Mouse (Mus musculus): ENCODE results near the gene Lcp2. TPM values are rescaled to one million over a fixed set of nuclear protein-coding genes. Genes with fewer than 3 reads are reported as not detected.

Gene Lcp2
- polyA plus RNA-seq, 1 experiment from 2014 or later = 1.2 TPM

DNA sequence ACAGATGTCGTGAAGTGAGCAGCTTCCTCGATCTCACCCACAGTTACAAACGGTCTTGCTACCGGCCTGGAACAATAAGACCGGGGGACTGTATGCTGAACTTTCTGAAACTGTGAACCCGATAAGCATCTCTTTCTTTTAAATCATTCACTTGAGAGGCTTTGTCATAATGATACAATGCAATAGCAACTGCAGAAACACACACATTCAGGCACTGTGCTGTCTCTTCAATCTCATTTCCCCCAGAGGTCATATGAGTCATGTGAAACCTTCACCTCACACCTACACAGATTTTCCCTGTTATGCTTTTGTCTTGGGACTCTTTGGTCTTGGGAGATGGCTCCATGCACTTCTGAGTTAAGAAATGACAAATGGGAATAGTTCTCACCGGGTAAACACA lies 65.2 kb downstream of the Lcp2 start:
- ATAC-seq (ENCODE audit: low FRiP score, low TSS enrichment) = no peak
- no peak for TF ChIP-seq EP300 (optimal IDR thresholded peaks at IDR 0.05)
- no peak for TF ChIP-seq CTCF (IDR thresholded peaks at IDR 0.05; ENCODE audit: low read depth)
- H3K9ac ChIP-seq (ENCODE audit: low read length) = no peak overlapping the region
- H3K4me2 ChIP-seq (replicated peaks; ENCODE audit: low read depth) = no peak overlapping the region
- DNase-seq (ENCODE audit: low spot score) = no peak
- H3K27me3 ChIP-seq (ENCODE audit: control insufficient read depth, insufficient read depth, low read length) = no peaks in the 10 kb centered on the region
- H3K36me3 ChIP-seq (ENCODE audit: control insufficient read depth, insufficient read depth, low read length) = no peaks in the 10 kb centered on the region
- no peaks in the 10 kb centered on the region for H3K4me1 ChIP-seq (replicated peaks; ENCODE audit: control insufficient read depth, insufficient read depth)
- H3K27ac ChIP-seq (replicated peaks) = no peak overlapping the region
- H3K4me3 ChIP-seq (ENCODE audit: low read depth, low read length) = no peak overlapping the region
- H3K9me3 ChIP-seq (ENCODE audit: control insufficient read depth, low read length) = no peaks in the 10 kb centered on the region
- 71% methylated on average over 7 of the region's 7 CpGs for WGBS

DNA sequence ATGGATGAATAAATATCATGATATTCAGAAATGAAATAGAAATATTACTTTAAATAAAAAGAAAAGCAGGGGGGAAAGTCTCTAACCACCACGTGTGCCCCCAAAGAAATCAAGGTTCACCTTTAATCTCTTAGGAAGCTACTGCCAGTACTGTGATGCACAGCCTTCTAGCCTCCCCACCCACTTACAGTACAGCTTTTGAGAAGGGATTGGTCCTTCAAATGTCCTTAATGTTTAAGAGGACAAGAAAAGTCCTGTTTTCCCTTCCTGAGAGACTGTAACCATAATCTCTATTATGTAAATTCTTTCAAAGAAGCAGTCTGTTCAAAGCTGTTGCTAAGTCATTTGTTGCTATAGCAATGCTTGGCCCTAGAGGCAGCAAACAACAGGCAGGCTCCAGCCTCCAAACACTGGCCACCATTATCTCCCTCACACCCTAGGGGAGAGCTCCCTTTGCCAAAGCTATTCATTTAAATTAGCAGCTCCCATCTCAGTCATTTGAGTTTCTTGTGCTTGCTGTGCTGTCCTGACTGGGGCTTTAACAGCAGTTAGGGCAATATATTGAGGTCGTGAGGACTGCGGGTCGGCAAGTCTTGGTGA lies 66.2 kb downstream of the Lcp2 start:
- TF ChIP-seq EP300 (optimal IDR thresholded peaks at IDR 0.05) (no peak), CTCF (IDR thresholded peaks at IDR 0.05; ENCODE audit: low read depth) (no peak)
- Histone ChIP-seq H3K36me3 (ENCODE audit: control insufficient read depth, insufficient read depth, low read length) (no peaks in the 10 kb centered on the region), H3K9ac (ENCODE audit: low read length) (no peak overlapping the region), H3K27ac (replicated peaks) (no peak overlapping the region), H3K27me3 (ENCODE audit: control insufficient read depth, insufficient read depth, low read length) (no peaks in the 10 kb centered on the region), H3K9me3 (ENCODE audit: control insufficient read depth, low read length) (no peaks in the 10 kb centered on the region), H3K4me1 (replicated peaks; ENCODE audit: control insufficient read depth, insufficient read depth) (no peaks in the 10 kb centered on the region), H3K4me2 (replicated peaks; ENCODE audit: low read depth) (no peak overlapping the region), H3K4me3 (ENCODE audit: low read depth, low read length) (no peak overlapping the region)
- 48% methylated on average over 4 of the region's 4 CpGs for WGBS
- DNase-seq (ENCODE audit: low spot score) = no peak
- no peak for ATAC-seq (ENCODE audit: low FRiP score, low TSS enrichment)

DNA sequence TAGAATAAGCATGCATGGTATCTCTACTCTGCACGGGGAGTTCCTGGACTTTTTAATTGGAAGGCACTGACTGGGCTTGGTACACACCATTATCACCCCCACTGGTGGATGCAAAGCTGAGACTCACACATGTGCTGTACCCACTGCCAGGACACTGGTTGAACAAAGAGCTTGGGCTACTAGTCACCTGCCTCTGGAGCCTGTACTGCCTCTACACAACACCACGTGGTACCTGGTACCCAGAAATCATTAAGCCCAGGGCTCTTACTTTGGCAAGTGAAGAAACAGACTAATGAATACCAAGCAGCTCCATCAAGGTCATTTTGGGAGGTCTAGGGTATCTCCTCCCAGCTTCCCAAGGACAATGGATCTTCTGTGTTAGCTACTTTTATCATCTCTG lies 67.0 kb downstream of the Lcp2 start:
- no peak for ATAC-seq (ENCODE audit: low FRiP score, low TSS enrichment)
- WGBS = 44% methylated on average over 2 of the region's 2 CpGs

DNA sequence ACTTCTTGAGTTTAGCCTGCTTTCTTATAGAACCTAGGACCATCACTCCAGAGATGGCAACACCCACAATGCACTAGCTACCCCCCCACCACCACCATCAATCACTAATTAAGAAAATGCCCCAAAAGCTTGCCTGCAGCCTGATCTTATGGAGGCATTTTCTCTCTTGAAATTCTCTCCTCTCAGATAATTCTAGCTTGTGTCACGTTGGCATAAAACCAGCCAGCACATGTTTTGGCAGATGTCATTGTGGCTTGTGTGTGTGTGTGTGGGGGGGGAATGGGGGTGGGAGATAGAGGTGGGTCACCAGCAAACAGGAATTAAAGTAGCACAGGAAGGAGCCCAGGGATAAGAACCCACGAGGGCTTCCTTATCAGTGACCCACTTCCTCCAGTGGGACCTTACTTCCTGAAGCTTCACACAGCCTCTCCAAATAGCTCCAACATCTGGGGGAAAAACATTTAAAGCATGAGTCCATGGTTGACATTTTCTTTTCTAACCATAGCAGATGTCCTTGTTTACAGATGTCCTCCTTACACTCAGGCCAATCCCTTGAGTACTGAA lies 69.9 kb downstream of the Lcp2 start:
- H3K9me3 ChIP-seq (ENCODE audit: control insufficient read depth, low read length) = no peaks in the 10 kb centered on the region
- DNase-seq (ENCODE audit: low spot score) (no peak), ATAC-seq (ENCODE audit: low FRiP score, low TSS enrichment) (no peak)
- WGBS = 53% methylated on average over 2 of the region's 2 CpGs
- no peaks in the 10 kb centered on the region for H3K4me1 ChIP-seq (replicated peaks; ENCODE audit: control insufficient read depth, insufficient read depth)
- no peak overlapping the region for H3K4me3 ChIP-seq (ENCODE audit: low read depth, low read length)
- H3K4me2 ChIP-seq (replicated peaks; ENCODE audit: low read depth) = no peak overlapping the region
- H3K27me3 ChIP-seq (ENCODE audit: control insufficient read depth, insufficient read depth, low read length) = no peaks in the 10 kb centered on the region
- no peak overlapping the region for H3K9ac ChIP-seq (ENCODE audit: low read length)
- no peaks in the 10 kb centered on the region for H3K36me3 ChIP-seq (ENCODE audit: control insufficient read depth, insufficient read depth, low read length)
- H3K27ac ChIP-seq (replicated peaks) = no peak overlapping the region
- TF ChIP-seq EP300 (optimal IDR thresholded peaks at IDR 0.05) = no peak
- no peak for TF ChIP-seq CTCF (IDR thresholded peaks at IDR 0.05; ENCODE audit: low read depth)

More for the DNA sequence above, 67.0 kb downstream of the Lcp2 start:
- no peaks in the 10 kb centered on the region for H3K4me1 ChIP-seq (replicated peaks; ENCODE audit: control insufficient read depth, insufficient read depth)
- no peaks in the 10 kb centered on the region for H3K27me3 ChIP-seq (ENCODE audit: control insufficient read depth, insufficient read depth, low read length)
- TF ChIP-seq EP300 (optimal IDR thresholded peaks at IDR 0.05) (no peak), CTCF (IDR thresholded peaks at IDR 0.05; ENCODE audit: low read depth) (no peak)
- no peak for DNase-seq (ENCODE audit: low spot score)
- H3K9me3 ChIP-seq (ENCODE audit: control insufficient read depth, low read length) = no peaks in the 10 kb centered on the region
- H3K9ac ChIP-seq (ENCODE audit: low read length) = no peak overlapping the region
- no peak overlapping the region for H3K4me2 ChIP-seq (replicated peaks; ENCODE audit: low read depth)
- H3K27ac ChIP-seq (replicated peaks) = no peak overlapping the region
- H3K4me3 ChIP-seq (ENCODE audit: low read depth, low read length) = no peak overlapping the region
- H3K36me3 ChIP-seq (ENCODE audit: control insufficient read depth, insufficient read depth, low read length) = no peaks in the 10 kb centered on the region

DNA sequence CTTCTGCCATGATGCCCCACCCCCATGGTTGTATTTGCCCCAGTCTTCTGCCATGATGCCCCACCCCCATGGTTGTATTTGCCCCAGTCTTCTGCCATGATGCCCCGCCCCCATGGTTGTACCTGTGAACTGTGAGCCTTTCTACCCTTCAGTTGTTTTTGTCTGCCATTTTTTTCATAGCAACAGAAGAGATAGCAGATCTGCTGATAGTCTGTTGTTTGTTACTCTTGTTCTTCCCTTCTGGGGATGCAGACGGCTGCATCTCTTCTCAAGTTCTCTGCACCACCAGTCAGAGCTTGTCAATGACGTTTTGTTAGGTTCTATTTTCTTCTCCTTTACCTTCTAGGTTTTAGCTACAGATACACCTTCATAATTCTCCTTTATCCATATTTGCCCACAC lies 70.9 kb downstream of the Lcp2 start:
- no peak overlapping the region for H3K27ac ChIP-seq (replicated peaks)
- no peak for DNase-seq (ENCODE audit: low spot score)
- no peaks in the 10 kb centered on the region for H3K4me1 ChIP-seq (replicated peaks; ENCODE audit: control insufficient read depth, insufficient read depth)
- no peaks in the 10 kb centered on the region for H3K9me3 ChIP-seq (ENCODE audit: control insufficient read depth, low read length)
- no peak overlapping the region for H3K4me3 ChIP-seq (ENCODE audit: low read depth, low read length)
- no peak overlapping the region for H3K4me2 ChIP-seq (replicated peaks; ENCODE audit: low read depth)
- no peak for ATAC-seq (ENCODE audit: low FRiP score, low TSS enrichment)
- 78% methylated on average over 3 of the region's 3 CpGs for WGBS
- TF ChIP-seq EP300 (optimal IDR thresholded peaks at IDR 0.05) (no peak), CTCF (IDR thresholded peaks at IDR 0.05; ENCODE audit: low read depth) (no peak)
- no peak overlapping the region for H3K9ac ChIP-seq (ENCODE audit: low read length)
- H3K27me3 ChIP-seq (ENCODE audit: control insufficient read depth, insufficient read depth, low read length) = no peaks in the 10 kb centered on the region
- no peaks in the 10 kb centered on the region for H3K36me3 ChIP-seq (ENCODE audit: control insufficient read depth, insufficient read depth, low read length)

DNA sequence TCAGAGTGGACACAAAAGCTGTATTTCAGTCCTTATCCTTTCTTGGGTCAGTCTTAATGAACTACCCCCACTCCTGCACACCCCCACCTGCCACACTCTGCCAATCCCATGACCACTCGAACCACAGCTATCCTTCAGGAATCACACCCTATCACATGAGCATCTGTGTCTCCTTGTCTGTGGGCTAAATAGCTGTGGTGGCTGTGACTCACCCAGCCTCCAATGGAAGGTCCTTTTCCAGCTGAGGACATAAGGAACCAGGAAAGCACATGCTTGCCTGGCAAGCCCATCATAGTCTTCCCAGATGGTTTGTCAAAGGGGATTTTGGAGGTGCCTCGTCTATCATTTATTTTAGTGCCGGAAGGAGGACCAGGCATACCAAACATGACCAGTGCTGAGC lies 71.6 kb downstream of the Lcp2 start:
- TF ChIP-seq EP300 (optimal IDR thresholded peaks at IDR 0.05) (no peak), CTCF (IDR thresholded peaks at IDR 0.05; ENCODE audit: low read depth) (no peak)
- Histone ChIP-seq H3K27ac (replicated peaks) (no peak overlapping the region), H3K27me3 (ENCODE audit: control insufficient read depth, insufficient read depth, low read length) (no peaks in the 10 kb centered on the region), H3K4me3 (ENCODE audit: low read depth, low read length) (no peak overlapping the region), H3K36me3 (ENCODE audit: control insufficient read depth, insufficient read depth, low read length) (no peaks in the 10 kb centered on the region), H3K4me1 (replicated peaks; ENCODE audit: control insufficient read depth, insufficient read depth) (no peaks in the 10 kb centered on the region), H3K9ac (ENCODE audit: low read length) (no peak overlapping the region), H3K9me3 (ENCODE audit: control insufficient read depth, low read length) (no peaks in the 10 kb centered on the region), H3K4me2 (replicated peaks; ENCODE audit: low read depth) (no peak overlapping the region)
- 70% methylated on average over 3 of the region's 3 CpGs for WGBS
- ATAC-seq (ENCODE audit: low FRiP score, low TSS enrichment) = no peak
- DNase-seq (ENCODE audit: low spot score) = no peak
